Mouse (Mus musculus): ENCODE data around the gene Zfp882.
"Not testable (repeated sequence)": the region's sequence is repeated elsewhere in the genome, so short reads cannot be mapped to it uniquely, and the experiment has no call there.

Zfp882 gene

DNA sequence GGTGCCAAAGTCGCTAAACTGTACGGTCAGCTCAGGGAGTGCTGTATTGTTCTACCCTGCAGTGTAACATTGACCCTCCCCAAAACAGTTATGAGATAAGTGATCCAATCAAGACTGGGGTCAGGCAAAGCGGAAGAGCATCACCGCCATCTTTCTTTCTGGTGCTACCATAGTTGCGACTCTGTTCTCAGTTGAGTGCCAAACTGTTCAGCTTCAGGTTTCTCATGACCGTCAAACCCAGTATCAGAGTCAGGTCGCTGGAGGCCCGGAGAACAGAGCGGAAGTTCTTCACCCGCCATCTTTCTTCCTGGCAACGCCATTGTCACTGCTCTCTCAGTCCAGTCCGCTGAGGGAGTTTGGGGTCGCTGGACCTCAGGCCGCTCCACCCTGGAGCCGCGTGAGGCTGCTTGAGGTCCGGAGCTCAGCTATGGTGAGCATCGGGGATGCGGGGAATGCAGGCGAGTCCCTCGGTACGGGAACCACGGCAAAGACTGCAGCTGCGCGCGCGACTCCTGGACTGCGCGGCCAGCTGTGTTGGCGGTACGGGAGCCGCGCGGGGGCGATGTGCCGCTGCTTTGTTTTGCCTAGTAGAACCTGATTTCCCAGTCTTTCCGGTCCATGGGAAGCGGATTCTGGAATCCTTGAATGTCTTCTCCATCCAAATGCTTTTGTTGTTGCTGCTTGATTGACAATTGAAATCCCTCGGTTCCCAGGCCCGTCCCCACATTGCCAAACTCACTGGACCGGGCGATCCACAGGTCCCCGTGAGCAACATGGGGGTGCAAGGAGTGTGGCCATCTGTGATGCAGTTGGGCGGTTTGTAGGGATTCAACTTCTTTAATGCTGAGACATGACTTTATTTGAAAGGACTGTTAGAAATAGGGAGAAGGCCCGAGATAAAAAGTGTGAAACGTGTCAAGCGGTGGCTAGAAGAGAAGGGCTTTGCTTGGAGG lies at the start of gene Zfp882, which contains the start of gene Zfp617:
Gene Zfp882, plus strand, starts transcription at position 300 of the 953 bp plus-strand sequence.
Gene Zfp617, plus strand, starts transcription at position 327 of the 953 bp plus-strand sequence.
- DNase-seq (ENCODE audit: low spot score in 2 of 2), result peak; percentile 89 to 95

- not testable (repeated sequence) for DNase-seq (ENCODE audit: low spot score in 2 of 2)
Measured at GRCm38 (mm10) chr8:71861551-71861950, 46.9 kb upstream of the Zfp882 start.

- not testable (repeated sequence) for DNase-seq (ENCODE audit: low spot score in 2 of 2)
Measured at GRCm38 (mm10) chr8:71862038-71862437, 46.4 kb upstream of the Zfp882 start.

GRCm38 (mm10) chr8:71881618-71882274 lies 26.7 kb upstream of the Zfp882 start, which contains the start of gene Zfp709:
TSS of gene Zfp709 (plus strand) at chr8:71882019.
- peak; percentile 75 for DNase-seq (ENCODE audit: low spot score in 2 of 2)

- not testable (repeated sequence) for DNase-seq (ENCODE audit: low spot score in 2 of 2)
Measured at GRCm38 (mm10) chr8:71900666-71901065, 7.7 kb upstream of the Zfp882 start.

GRCm38 (mm10) chr8:71903084-71903483 lies 5.3 kb upstream of the Zfp882 start:
- not testable (repeated sequence) for DNase-seq (ENCODE audit: low spot score in 2 of 2)

DNA sequence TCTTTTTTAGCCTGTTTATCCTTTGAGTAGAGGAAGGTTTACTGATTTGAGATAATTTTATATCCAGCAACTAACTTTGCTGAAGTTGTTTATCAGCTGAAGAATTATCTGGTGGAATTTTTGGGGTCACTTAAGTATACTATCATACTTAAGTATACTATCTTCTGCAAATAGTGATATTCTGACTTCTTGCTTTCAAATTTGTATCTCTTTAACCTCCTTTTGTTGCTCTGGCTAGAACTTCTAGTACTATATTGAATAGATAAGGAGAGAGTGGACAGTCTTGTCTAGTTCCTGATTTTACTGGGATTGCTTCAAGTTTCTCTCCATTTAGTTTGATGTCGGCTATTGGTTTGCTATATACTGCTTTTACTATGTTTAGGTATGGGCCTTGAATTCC lies 1.6 kb upstream of the Zfp882 start:
- DNase-seq (ENCODE audit: low spot score in 2 of 2), result no peak

- no peak for DNase-seq (ENCODE audit: low spot score in 2 of 2)
Measured at GRCm38 (mm10) chr8:71907798-71908257, 580 bp upstream of the Zfp882 start.

DNA sequence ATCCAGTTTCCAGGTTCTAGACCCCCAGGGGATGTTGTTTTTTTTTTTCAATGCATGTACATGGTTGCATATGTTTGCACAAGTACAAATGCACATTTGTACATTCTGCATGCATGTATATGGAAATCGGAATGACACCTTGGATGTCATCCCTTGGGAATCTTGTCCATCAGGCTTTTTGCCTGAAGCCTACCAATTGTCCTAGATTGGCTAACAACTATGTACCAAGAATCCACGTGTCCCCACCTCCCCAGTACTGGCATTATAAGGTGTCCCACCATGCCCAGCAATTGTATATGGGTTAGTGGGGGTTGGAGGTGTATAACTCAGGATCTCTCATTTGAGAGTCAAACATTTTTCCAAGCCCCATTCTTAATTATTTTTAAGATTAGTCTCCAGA lies 3.9 kb downstream of the Zfp882 start:
- no peak for DNase-seq (ENCODE audit: low spot score in 2 of 2)

DNA sequence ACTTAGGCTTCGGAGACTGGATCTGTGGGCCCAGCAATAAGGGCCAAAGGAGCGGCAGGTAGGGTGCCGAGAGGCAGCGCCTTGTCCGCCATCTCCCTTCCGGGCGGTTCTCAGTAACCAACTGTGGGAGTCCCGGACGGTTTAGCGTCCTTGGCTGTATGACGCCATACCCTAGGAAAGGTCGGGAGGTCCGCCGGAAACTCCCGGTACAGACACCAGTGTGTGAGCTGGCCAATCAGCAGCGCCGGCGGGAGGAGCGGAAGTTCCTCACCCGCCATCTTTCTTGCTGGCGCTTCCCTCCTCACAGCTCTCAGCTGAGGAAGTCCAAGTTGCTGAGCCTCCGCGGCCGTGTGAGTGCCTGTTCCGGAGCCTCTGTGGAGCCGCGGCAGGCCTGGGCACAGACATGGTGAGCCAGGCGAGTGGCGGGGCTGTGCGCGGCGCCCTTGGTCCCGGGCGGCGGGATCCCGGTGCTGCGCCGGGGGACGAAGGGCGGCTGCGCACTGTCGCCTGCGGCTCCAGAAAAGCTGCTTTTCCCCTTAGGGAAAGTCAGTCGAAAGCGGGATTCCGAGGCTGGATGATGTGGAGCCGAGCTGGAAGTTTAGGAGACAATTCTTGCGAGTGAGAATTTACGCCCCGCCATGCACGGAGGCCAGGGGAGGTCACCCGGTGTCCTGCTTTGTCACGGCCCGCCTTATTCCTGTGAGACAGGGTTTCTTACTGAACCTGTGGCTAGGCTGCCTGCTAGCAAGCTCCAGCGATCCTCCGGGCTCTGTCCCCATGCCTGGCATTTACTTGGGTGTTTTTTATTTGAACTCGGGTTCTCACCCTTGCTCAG lies 14.4 kb downstream of the Zfp882 start:
- DNase-seq (ENCODE audit: low spot score in 2 of 2), result peak; percentile 94 to 97

GRCm38 (mm10) chr8:71925791-71926190 lies 17.4 kb downstream of the Zfp882 start:
- no peak for DNase-seq (ENCODE audit: low spot score in 2 of 2)

DNA sequence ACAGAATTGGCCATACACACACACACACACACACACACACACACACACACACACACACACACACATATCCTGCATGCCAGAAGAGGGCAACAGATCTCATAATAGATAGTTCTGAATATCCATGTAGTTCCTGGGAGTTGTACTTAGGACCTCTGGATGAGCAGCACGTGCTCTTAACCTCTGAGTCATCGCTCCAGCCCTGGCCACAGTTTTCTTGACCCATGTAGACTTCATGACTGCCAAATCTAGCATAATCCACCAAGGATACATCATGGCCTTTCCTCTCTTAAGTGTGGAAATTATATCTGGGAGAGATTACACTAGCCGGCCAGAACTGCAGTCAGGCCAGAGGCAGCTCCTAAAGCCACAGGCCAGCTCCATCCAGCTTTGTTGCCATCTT lies 18.1 kb downstream of the Zfp882 start:
- DNase-seq (ENCODE audit: low spot score in 2 of 2), result no peak

GRCm38 (mm10) chr8:71927779-71928178 lies 19.4 kb downstream of the Zfp882 start:
- DNase-seq (ENCODE audit: low spot score in 2 of 2), result no peak

DNA sequence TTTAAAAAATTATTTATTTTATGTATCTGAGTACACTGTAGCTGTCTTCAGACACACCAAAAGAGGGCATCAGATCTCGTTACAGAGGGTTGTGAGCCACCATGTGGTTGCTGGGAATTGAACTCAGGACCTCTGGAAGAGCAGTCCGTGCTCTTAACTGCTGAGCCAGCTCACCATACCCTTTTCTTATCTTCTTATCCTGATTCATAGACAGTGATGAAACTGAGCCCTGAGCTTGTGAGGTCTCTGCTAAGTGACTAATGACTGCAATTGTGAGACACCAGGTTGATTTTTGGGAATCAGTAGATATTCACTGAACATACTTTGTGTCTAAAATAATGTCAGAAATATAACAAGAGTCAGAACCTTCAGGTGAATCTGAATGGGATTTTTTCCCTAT lies 29.6 kb downstream of the Zfp882 start:
- DNase-seq (ENCODE audit: low spot score in 2 of 2), result not testable (repeated sequence)

GRCm38 (mm10) chr8:71940293-71941208 lies 32.1 kb downstream of the Zfp882 start:
- no peak for DNase-seq (ENCODE audit: low spot score in 2 of 2)

- DNase-seq (ENCODE audit: low spot score in 2 of 2), result no peak
Measured at GRCm38 (mm10) chr8:71941776-71942175, 33.4 kb downstream of the Zfp882 start.

DNA sequence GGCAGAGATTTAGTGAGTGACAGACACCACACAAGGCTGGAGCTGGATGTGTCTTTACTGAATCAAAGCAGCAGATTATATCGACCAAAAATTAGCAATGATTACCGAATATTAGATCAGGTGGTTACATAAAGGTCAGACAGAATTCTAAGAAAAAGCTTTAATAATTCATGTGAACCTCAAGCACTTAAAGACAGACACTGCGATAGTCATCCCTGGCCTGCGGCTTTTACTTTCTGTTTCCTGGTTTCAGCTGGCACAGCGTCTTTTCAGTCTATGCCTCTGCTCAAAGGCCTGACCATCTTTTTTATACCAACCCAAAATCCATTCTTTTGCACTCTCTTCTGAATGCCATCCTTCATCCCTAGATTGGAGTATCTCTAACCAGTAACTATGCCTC lies 40.2 kb downstream of the Zfp882 start:
- DNase-seq (ENCODE audit: low spot score in 2 of 2), result no peak

DNA sequence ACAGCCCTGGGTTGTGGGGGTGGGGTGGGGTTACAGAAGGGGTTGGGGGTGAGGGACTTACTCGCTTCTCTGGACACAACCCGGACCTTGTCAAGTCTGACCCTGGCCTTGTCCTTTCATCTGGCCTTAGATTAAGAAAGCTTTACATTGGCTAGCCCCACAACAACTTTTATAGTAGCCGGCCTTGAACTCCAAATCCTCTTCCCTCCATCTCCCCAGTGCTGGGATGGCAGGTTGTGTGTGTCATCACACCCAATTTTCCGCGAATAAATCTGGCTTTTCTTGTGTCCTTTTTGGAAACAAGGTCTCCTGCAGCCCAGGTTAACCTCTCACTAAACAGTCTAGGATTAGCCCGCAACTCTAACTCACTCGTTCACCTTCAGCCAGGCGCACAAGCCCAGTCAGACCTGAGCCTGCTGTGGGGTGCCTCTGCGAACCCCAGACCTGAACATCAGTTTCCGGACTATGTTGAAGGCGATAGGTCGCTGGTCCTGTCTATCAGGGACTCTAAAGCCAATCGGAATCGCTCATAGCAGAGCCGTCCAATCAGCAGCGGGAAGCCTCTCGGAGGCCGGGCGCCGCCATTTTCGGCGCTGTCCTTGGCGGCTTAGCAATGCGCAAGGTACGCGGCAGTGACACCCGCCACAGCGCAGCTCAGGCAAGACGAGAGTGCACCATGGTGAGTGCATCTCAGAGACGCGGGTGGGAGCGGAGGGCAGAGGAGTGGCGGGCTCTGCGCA lies 42.2 kb downstream of the Zfp882 start, which contains the start of gene Zfp961:
Gene Zfp961, plus strand, starts transcription at position 557 of the 740 bp plus-strand sequence.
- peak; percentile 97 to 99 for DNase-seq (ENCODE audit: low spot score in 2 of 2)

DNA sequence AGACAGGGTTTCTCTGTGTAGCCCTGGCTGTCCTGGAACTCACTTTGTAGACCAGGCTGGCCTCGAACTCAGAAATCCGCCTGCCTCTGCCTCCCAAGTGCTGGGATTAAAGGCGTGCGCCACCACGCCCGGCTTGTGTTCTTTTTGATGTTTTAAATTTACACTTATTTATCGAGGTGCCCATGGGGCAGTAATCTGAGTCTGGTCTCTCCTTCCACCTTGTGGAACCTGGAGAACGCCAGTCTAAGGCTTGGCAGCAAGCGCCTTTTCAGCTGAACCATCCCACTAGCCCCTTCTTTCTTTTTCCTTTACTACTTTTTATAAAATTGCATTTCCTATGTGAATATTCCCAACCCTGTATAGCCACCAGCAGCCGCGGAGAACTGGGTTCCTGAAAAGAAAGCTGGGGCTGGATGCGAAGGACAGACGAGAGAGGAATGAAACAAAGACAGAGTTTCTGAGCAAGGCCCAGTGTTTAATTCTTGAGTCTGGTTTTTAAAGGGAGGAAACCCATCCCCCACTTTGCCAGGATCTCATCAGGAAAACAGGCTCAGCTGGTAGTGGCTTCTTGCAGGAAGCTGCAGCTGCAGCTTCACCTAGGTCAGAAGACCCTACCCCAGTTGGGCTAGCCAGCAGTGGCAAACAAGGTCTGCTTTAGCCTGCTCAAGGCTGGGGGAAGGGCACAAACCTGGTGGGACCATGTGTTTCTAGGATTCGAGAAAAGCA lies 43.2 kb downstream of the Zfp882 start:
- peak in 1 of 2 experiments; percentile 12 for DNase-seq (ENCODE audit: low spot score in 2 of 2)
